ENCODE assay signal across 8 mouse cellular contexts in the genomic region with DNA sequence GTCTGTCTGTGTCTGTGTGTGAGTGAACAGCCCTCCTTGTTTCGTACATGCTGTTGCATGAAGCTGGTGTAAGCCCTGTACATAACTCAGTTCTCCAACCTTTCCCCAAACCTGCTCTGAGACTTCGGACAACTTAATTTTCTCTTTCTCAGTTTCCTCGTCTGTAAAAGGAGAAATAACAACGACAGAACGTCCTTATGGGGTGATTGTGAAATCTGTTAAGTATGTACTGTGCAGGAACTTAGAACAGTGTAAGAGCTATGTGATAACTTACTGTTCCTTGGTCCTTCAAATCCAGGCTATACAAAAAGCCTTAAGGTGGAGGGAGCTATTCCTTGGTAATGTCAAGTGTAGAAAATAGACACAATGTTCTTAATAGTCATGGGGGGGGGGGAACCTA. TPM values are rescaled to one million over a fixed set of nuclear protein-coding genes. Genes with fewer than 3 reads are reported as not detected.
DNase-seq lines count a peak whose midpoint lies in the region; ATAC-seq and TF ChIP-seq lines count a peak whose summit lies in the region.

No protein-coding gene starts in this region.

- H3K36me3 ChIP-seq in kidney, embryonic 15.5 days: peaks cover 11% of the 10 kb centered on the region
- H3K36me3 ChIP-seq in embryonic facial prominence, embryonic 13.5 days: peaks cover 9% of the 10 kb centered on the region
- peaks cover 9% of the 10 kb centered on the region for H3K36me3 ChIP-seq in limb, embryonic 13.5 days
- H3K36me3 ChIP-seq in myocyte (ENCODE audit: control insufficient read depth, insufficient read depth): peaks cover 1% of the 10 kb centered on the region

- peak overlapping the region; percentile 45 for H3ac ChIP-seq in myocyte (ENCODE audit: control insufficient read depth, insufficient read length)

- TF ChIP-seq POLR2A in myocyte (IDR thresholded peaks at IDR 0.05; ENCODE audit: insufficient read length, low read depth): no peak

- no peaks in the 10 kb centered on the region for H3K79me2 ChIP-seq in myocyte (ENCODE audit: control insufficient read depth, insufficient read depth)

- peak overlapping the region; percentile 78 for H3K4me3 ChIP-seq in kidney, embryonic 15.5 days (replicated peaks)
- H3K4me3 ChIP-seq in embryonic facial prominence, embryonic 13.5 days: peak overlapping the region; percentile 86
- peak overlapping the region; percentile 80 for H3K4me3 ChIP-seq in limb, embryonic 13.5 days
- peak overlapping the region; percentile 60 for H3K4me3 ChIP-seq in myocyte

- 26% methylated on average over 5 of the region's 5 CpGs for WGBS in kidney, embryonic 15.5 days
- 27% methylated on average over 5 of the region's 5 CpGs for WGBS in embryonic facial prominence, embryonic 13.5 days
- 23% methylated on average over 5 of the region's 5 CpGs for WGBS in limb, embryonic 13.5 days

- no peak overlapping the region for H3K27ac ChIP-seq in kidney, embryonic 15.5 days
- H3K27ac ChIP-seq in embryonic facial prominence, embryonic 13.5 days: no peak overlapping the region
- H3K27ac ChIP-seq in limb, embryonic 13.5 days: peak overlapping the region; percentile 94; the same call in 1 of the 2 replicates

- H3K4me2 ChIP-seq in kidney, embryonic 15.5 days: peak overlapping the region; percentile 67
- peak overlapping the region; percentile 80 for H3K4me2 ChIP-seq in embryonic facial prominence, embryonic 13.5 days
- peak overlapping the region; percentile 85 for H3K4me2 ChIP-seq in limb, embryonic 13.5 days (replicated peaks)
- peak overlapping the region; percentile 91 for H3K4me2 ChIP-seq in myocyte (ENCODE audit: low read depth)

- H3K4me1 ChIP-seq in kidney, embryonic 15.5 days: peaks cover 19% of the 10 kb centered on the region
- peaks cover 34% of the 10 kb centered on the region for H3K4me1 ChIP-seq in embryonic facial prominence, embryonic 13.5 days
- peaks cover 29% of the 10 kb centered on the region for H3K4me1 ChIP-seq in limb, embryonic 13.5 days

- peak overlapping the region; percentile 88 for H3K9ac ChIP-seq in kidney, embryonic 15.5 days
- H3K9ac ChIP-seq in embryonic facial prominence, embryonic 13.5 days: peak overlapping the region; percentile 97
- peak overlapping the region; percentile 98 for H3K9ac ChIP-seq in limb, embryonic 13.5 days

- no peak for DNase-seq in kidney, postnatal 10 days
- no peak for DNase-seq in urinary bladder, adult 2 months (ENCODE audit: low spot score)
- DNase-seq in layer of hippocampus, postnatal 14 days (ENCODE audit: low spot score in 2 of 2): no peak
- DNase-seq in frontal cortex, postnatal 25 days (ENCODE audit: low spot score in 2 of 2): no peak

- no peaks in the 10 kb centered on the region for H3K9me3 ChIP-seq in kidney, embryonic 15.5 days (replicated peaks)
- H3K9me3 ChIP-seq in embryonic facial prominence, embryonic 13.5 days: no peaks in the 10 kb centered on the region
- no peaks in the 10 kb centered on the region for H3K9me3 ChIP-seq in limb, embryonic 13.5 days

- ATAC-seq in kidney, embryonic 15.5 days (replicated peaks; ENCODE audit: low FRiP score): no peak
- ATAC-seq in embryonic facial prominence, embryonic 13.5 days (ENCODE audit: insufficient number of reproducible peaks, insufficient read depth, low FRiP score, low TSS enrichment, low read depth): no peak
- no peak for ATAC-seq in limb, embryonic 13.5 days (ENCODE audit: low FRiP score, low read depth)

- H3K27me3 ChIP-seq in kidney, embryonic 15.5 days: no peaks in the 10 kb centered on the region
- H3K27me3 ChIP-seq in embryonic facial prominence, embryonic 13.5 days: no peaks in the 10 kb centered on the region
- H3K27me3 ChIP-seq in limb, embryonic 13.5 days: no peaks in the 10 kb centered on the region
- peaks cover 21% of the 10 kb centered on the region for H3K27me3 ChIP-seq in myocyte (ENCODE audit: control insufficient read depth, insufficient read depth, insufficient read length)

TF ChIP-seq in myocyte, 11 proteins besides CTCF, POLR2A, EP300 and RAD21:
- TF ChIP-seq MYOD1 (IDR thresholded peaks at IDR 0.05; ENCODE audit: control insufficient read depth in 1 of 3, insufficient read length in 2 of 3, low read depth in 2 of 3): no peak
- TF ChIP-seq TCF12 (IDR thresholded peaks at IDR 0.05; ENCODE audit: insufficient read depth, poor library complexity, severe bottlenecking): no peak
- no peak for TF ChIP-seq REST (IDR thresholded peaks at IDR 0.05; ENCODE audit: insufficient read depth, insufficient read length)
- no peak for TF ChIP-seq USF1 (IDR thresholded peaks at IDR 0.05; ENCODE audit: low read depth)
- no peak for TF ChIP-seq SRF (IDR thresholded peaks at IDR 0.05; ENCODE audit: control insufficient read depth, insufficient read length, low read depth)
- no peak for TF ChIP-seq MYOG (IDR thresholded peaks at IDR 0.05; ENCODE audit: control insufficient read depth in 1 of 3, insufficient read depth in 1 of 3, insufficient read length in 2 of 3, low read depth in 2 of 3)
- TF ChIP-seq CEBPB (IDR thresholded peaks at IDR 0.05; ENCODE audit: insufficient read depth, poor library complexity, severe bottlenecking): no peak
- TF ChIP-seq POLR2AphosphoS2 (IDR thresholded peaks at IDR 0.05; ENCODE audit: insufficient read length, low read depth): no peak
- no peak for TF ChIP-seq E2F4 (IDR thresholded peaks at IDR 0.05; ENCODE audit: insufficient read depth)

RNA-seq across cellular contexts. Expression of a gene that starts 1.3 kb away (rescaled TPM):
- 15.5 and 16.3 TPM in 2 replicates for polyA plus RNA-seq in kidney, embryonic 15.5 days (2015; fragmentation: Nextera tagmentation; extraction: Ambion mirVana)
- 14.4 and 18.4 TPM in 2 replicates for polyA plus RNA-seq in embryonic facial prominence, embryonic 13.5 days (2015; fragmentation: Nextera tagmentation; extraction: Ambion mirVana)
- polyA plus RNA-seq in limb, embryonic 13.5 days (2015; fragmentation: Nextera tagmentation; extraction: Ambion mirVana): 17.7 and 18.2 TPM in 2 replicates
- polyA plus RNA-seq in myocyte (2012; fragmentation: generic; extraction: Trizol): 2.1 TPM
- polyA plus RNA-seq in urinary bladder, adult 2 months (2012; rRNA removed): 4.8 and 5.3 TPM in 2 replicates
- 1 to 10 TPM; 8.2 to 8.4 TPM for total RNA-seq in layer of hippocampus, postnatal 14 days (2021)
